7 mouse cellular contexts compared by ENCODE assay signal in the genomic region with DNA sequence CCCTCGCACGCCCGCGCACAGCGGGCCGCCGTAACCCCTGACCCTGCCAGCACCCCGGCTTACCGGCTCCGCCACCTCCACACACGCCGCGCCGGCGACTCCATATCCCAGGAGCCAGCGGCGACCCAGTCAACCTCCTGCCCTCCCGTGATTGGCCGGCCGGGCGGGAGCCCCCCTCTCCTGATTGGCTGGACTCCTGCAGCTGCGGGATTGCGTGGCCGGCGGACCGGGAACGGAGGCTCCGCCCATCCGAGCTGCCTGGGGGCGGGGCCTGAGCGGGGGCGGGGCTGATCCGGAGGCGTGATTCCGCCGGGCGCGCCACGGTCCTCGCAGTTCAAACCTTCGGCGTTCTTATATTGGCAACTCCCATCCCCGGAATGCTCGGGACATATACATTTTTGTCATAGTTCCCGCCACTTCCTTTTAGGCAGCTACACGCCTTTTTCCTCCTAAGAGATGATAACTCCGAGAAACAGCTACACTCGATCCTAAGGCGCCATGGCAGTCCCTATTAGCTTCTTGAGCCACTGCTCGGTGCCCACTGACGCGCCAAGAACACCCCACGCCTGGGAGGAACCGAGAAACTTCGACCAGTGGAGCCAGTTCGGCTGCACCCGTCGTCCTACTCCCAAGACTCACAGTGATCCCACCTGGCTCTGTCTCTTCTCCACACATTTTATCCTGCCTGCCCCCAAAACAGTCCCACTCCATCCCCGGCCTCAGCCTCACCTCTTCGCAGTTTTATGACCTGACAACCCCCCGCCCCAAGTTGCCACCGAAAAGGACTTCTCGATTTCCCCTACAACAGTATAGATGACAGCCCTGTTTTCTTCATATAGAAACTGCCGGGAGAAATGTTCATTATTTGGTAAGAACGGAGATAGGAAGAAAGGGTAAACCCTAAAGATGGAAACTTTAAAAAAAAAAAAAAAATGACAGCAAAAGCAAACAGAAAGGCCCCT. TPM values are rescaled to one million over a fixed set of nuclear protein-coding genes. Genes with fewer than 3 reads are reported as not detected.
DNase-seq lines count a peak whose midpoint lies in the region; ATAC-seq lines count a peak whose summit lies in the region.

No protein-coding gene starts in this region.

- peaks cover 37% of the 10 kb centered on the region for H3K27me3 ChIP-seq in embryonic facial prominence, embryonic 10.5 days (replicated peaks; ENCODE audit: low read depth, poor library complexity, severe bottlenecking)
- H3K27me3 ChIP-seq in limb, embryonic 11.5 days (ENCODE audit: control insufficient read depth, insufficient read depth, low read length) = no peaks in the 10 kb centered on the region
- H3K27me3 ChIP-seq in midbrain, embryonic 14.5 days (ENCODE audit: control insufficient read depth, insufficient read depth, low read length) = peaks cover 22% of the 10 kb centered on the region

- H3K4me2 ChIP-seq in limb, embryonic 11.5 days (ENCODE audit: low read depth, severe bottlenecking) = peak overlapping the region; percentile 91
- H3K4me2 ChIP-seq in midbrain, embryonic 14.5 days (ENCODE audit: low read length) = peak overlapping the region; percentile 92

- H3K9me3 ChIP-seq in embryonic facial prominence, embryonic 10.5 days = no peaks in the 10 kb centered on the region
- H3K9me3 ChIP-seq in limb, embryonic 11.5 days (ENCODE audit: control insufficient read depth, low read length) = no peaks in the 10 kb centered on the region
- H3K9me3 ChIP-seq in midbrain, embryonic 14.5 days (ENCODE audit: control insufficient read depth, low read length) = no peaks in the 10 kb centered on the region

- H3K4me1 ChIP-seq in embryonic facial prominence, embryonic 10.5 days = peaks cover 51% of the 10 kb centered on the region
- peaks cover 22% of the 10 kb centered on the region for H3K4me1 ChIP-seq in limb, embryonic 11.5 days (ENCODE audit: control insufficient read depth, insufficient read depth, low read length)
- H3K4me1 ChIP-seq in midbrain, embryonic 14.5 days (ENCODE audit: control insufficient read depth, insufficient read depth, low read length) = peaks cover 21% of the 10 kb centered on the region

- peak overlapping the region; percentile 91 for H3K4me3 ChIP-seq in embryonic facial prominence, embryonic 10.5 days
- peak overlapping the region; percentile 99 for H3K4me3 ChIP-seq in limb, embryonic 11.5 days (ENCODE audit: low read depth, low read length)
- H3K4me3 ChIP-seq in midbrain, embryonic 14.5 days (replicated peaks; ENCODE audit: low read depth, low read length) = peak overlapping the region; percentile 97

- H3K36me3 ChIP-seq in embryonic facial prominence, embryonic 10.5 days (replicated peaks) = no peaks in the 10 kb centered on the region
- no peaks in the 10 kb centered on the region for H3K36me3 ChIP-seq in limb, embryonic 11.5 days (ENCODE audit: control insufficient read depth, insufficient read depth, low read length)
- no peaks in the 10 kb centered on the region for H3K36me3 ChIP-seq in midbrain, embryonic 14.5 days (ENCODE audit: control insufficient read depth, insufficient read depth, low read length)

- peak; percentile 99 for DNase-seq in adrenal gland, postnatal 10 days
- DNase-seq in embryonic facial prominence, embryonic 10.5 days (ENCODE audit: low spot score) = peak; percentile 98
- peak; percentile 100 for DNase-seq in heart, adult 11 months
- peak; percentile 96 for DNase-seq in kidney, adult 18-20 months
- DNase-seq in limb, embryonic 11.5 days (ENCODE audit: low spot score) = peak; percentile 97
- DNase-seq in midbrain, embryonic 14.5 days = peak; percentile 96
- peak; percentile 90 to 92 for DNase-seq in spleen, adult 18-20 months

- peak overlapping the region; percentile 90 for H3K27ac ChIP-seq in embryonic facial prominence, embryonic 10.5 days (replicated peaks)
- H3K27ac ChIP-seq in limb, embryonic 11.5 days (replicated peaks; ENCODE audit: low read depth, low read length) = no peak overlapping the region
- H3K27ac ChIP-seq in midbrain, embryonic 14.5 days (replicated peaks; ENCODE audit: low read depth, low read length) = peak overlapping the region; percentile 55; the same call in 1 of the 2 replicates

- H3K9ac ChIP-seq in limb, embryonic 11.5 days (ENCODE audit: low read length) = peak overlapping the region; percentile 90
- H3K9ac ChIP-seq in midbrain, embryonic 14.5 days (replicated peaks; ENCODE audit: low read length) = peak overlapping the region; percentile 88

- peak; percentile 96 for ATAC-seq in limb, embryonic 11.5 days (ENCODE audit: insufficient number of reproducible peaks, low FRiP score, low TSS enrichment, low read depth)
- ATAC-seq in midbrain, embryonic 14.5 days (ENCODE audit: low FRiP score, low TSS enrichment) = peak; percentile 99

- WGBS in embryonic facial prominence, embryonic 10.5 days = 1% methylated on average over 65 of the region's 65 CpGs
- WGBS in limb, embryonic 11.5 days = under 1% methylated on average over 63 of the region's 65 CpGs
- 1% methylated on average over 65 of the region's 65 CpGs for WGBS in midbrain, embryonic 14.5 days

RNA-seq across cellular contexts. Expression of gene Gm5475, which starts 1.2 kb away (rescaled TPM):
- total RNA-seq in adrenal gland, postnatal 10 days (2021) = under 1 TPM in 1 of 2 experiments, not detected in 1; 0.09 TPM
- 0.05 TPM in 1 of 2 replicates, not detected in the other for polyA plus RNA-seq in embryonic facial prominence, embryonic 10.5 days (2016; fragmentation: Nextera tagmentation; extraction: Ambion mirVana)
- polyA plus RNA-seq in limb, embryonic 11.5 days (2014; fragmentation: Nextera tagmentation; extraction: Ambion mirVana) = not detected in 2 replicates
- polyA plus RNA-seq in midbrain, embryonic 14.5 days (2014; fragmentation: Nextera tagmentation; extraction: Ambion mirVana) = not detected in 2 replicates

RNA-seq across cellular contexts. Expression of gene Slc11a2, which starts 1.7 kb away (rescaled TPM):
- 10 to 100 TPM; 60.6 to 72.7 TPM for total RNA-seq in adrenal gland, postnatal 10 days (2021)
- 25.0 and 28.3 TPM in 2 replicates for polyA plus RNA-seq in embryonic facial prominence, embryonic 10.5 days (2016; fragmentation: Nextera tagmentation; extraction: Ambion mirVana)
- polyA plus RNA-seq in limb, embryonic 11.5 days (2014; fragmentation: Nextera tagmentation; extraction: Ambion mirVana) = 19.5 and 24.3 TPM in 2 replicates
- polyA plus RNA-seq in midbrain, embryonic 14.5 days (2014; fragmentation: Nextera tagmentation; extraction: Ambion mirVana) = 18.5 and 21.6 TPM in 2 replicates

RNA-seq across cellular contexts. Expression of gene Letmd1, which starts 45.6 kb away (rescaled TPM):
- total RNA-seq in adrenal gland, postnatal 10 days (2021) = 100 to 1,000 TPM; 298 to 353 TPM
- polyA plus RNA-seq in embryonic facial prominence, embryonic 10.5 days (2016; fragmentation: Nextera tagmentation; extraction: Ambion mirVana) = 36.5 and 38.6 TPM in 2 replicates
- 30.6 and 31.4 TPM in 2 replicates for polyA plus RNA-seq in limb, embryonic 11.5 days (2014; fragmentation: Nextera tagmentation; extraction: Ambion mirVana)
- 44.8 and 51.9 TPM in 2 replicates for polyA plus RNA-seq in midbrain, embryonic 14.5 days (2014; fragmentation: Nextera tagmentation; extraction: Ambion mirVana)

RNA-seq across cellular contexts. Expression of gene Higd1c, which starts 58.8 kb away (rescaled TPM):
- total RNA-seq in adrenal gland, postnatal 10 days (2021) = under 1 TPM in 1 of 2 experiments, not detected in 1; 0.70 TPM
- not detected in 2 replicates for polyA plus RNA-seq in embryonic facial prominence, embryonic 10.5 days (2016; fragmentation: Nextera tagmentation; extraction: Ambion mirVana)
- polyA plus RNA-seq in limb, embryonic 11.5 days (2014; fragmentation: Nextera tagmentation; extraction: Ambion mirVana) = not detected in 2 replicates
- polyA plus RNA-seq in midbrain, embryonic 14.5 days (2014; fragmentation: Nextera tagmentation; extraction: Ambion mirVana) = not detected in 2 replicates
